ENCODE assay signal across 8 mouse cellular contexts in the genomic region with DNA sequence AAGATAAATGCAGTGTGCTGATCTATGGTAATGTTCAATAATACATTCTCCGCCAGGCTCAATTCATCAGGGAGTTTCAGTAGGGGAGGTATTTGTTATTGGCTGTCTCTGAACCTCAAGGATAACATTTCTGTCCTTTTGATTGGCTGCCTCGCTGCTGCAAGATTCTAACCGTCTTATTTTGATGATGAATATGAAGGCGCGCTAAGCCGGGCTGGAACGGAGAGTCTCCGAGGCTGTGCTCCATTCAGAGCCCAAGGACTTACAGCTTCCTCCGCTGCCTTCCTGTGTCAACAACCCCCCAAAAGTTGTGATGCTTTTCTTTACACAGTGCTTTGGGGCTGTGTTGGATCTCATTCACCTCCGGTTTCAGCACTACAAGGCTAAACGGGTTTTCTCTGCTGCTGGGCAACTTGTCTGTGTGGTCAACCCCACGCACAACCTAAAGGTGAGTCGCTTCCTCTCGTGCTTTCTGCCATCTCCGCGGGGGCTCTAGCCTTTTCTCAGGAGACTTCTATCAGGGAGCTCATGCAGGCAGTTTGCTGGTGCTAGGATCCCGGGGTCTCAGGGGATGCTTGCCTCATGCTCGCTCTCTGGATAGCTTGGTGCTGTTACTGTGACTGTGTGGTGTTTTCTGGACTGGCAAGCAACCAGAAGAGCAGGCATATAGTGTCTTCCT. TPM values are rescaled to one million over a fixed set of nuclear protein-coding genes. Genes with fewer than 3 reads are reported as not detected.
DNase-seq lines count a peak whose midpoint lies in the region; ATAC-seq and TF ChIP-seq lines count a peak whose summit lies in the region.

A gene (plus strand): TSS at position 240 of the 679 bp plus-strand sequence.

- H3K36me3 ChIP-seq in liver, adult 2 months (ENCODE audit: control insufficient read depth, insufficient read depth, low read length): no peaks in the 10 kb centered on the region
- no peaks in the 10 kb centered on the region for H3K36me3 ChIP-seq in midbrain, embryonic 15.5 days (replicated peaks)

- 0 out of 2 replicates have a peak, but pooled peaks cover 6% of the 10 kb centered on the region for H3K27me3 ChIP-seq in liver, adult 2 months (ENCODE audit: control insufficient read depth, insufficient read depth, low read length)
- no peaks in the 10 kb centered on the region for H3K27me3 ChIP-seq in cerebellum, adult 2 months (ENCODE audit: control insufficient read depth, insufficient read depth, low read length)
- H3K27me3 ChIP-seq in midbrain, embryonic 15.5 days (replicated peaks): no peaks in the 10 kb centered on the region

- no peaks in the 10 kb centered on the region for H3K9me3 ChIP-seq in midbrain, embryonic 15.5 days

- DNase-seq in liver, adult 2 months (ENCODE audit: extremely low read depth, low read depth, low spot score): no peak
- DNase-seq in liver: no peak
- peak; percentile 52 to 57 for DNase-seq in cerebellum, adult 2 months
- peak; percentile 56 to 62 for DNase-seq in layer of hippocampus, postnatal 36 days
- peak; percentile 17 for DNase-seq in thymus, postnatal 4 days
- no peak for DNase-seq in gastrocnemius, postnatal 36 days

- no peak within 1 kb of the TSS for H3K27ac ChIP-seq in liver, adult 2 months (replicated peaks; ENCODE audit: insufficient read depth, low read depth, low read length)
- H3K27ac ChIP-seq in cerebellum, adult 2 months (ENCODE audit: insufficient read depth, low read length): no peak within 1 kb of the TSS
- H3K27ac ChIP-seq in midbrain, embryonic 15.5 days: peak within 1 kb of the TSS; percentile 78

- intact Hi-C loops in gastrocnemius, postnatal 36 days (cut with DNase I): no loop called here

- peaks cover 4% of the 10 kb centered on the region for H3K4me1 ChIP-seq in liver, adult 2 months (ENCODE audit: control insufficient read depth, insufficient read depth, low read length)
- H3K4me1 ChIP-seq in cerebellum, adult 2 months (ENCODE audit: control insufficient read depth, insufficient read depth, low read length): peaks cover 6% of the 10 kb centered on the region
- H3K4me1 ChIP-seq in midbrain, embryonic 15.5 days: peaks cover 54% of the 10 kb centered on the region

- TF ChIP-seq POLR2A in liver, adult 2 months (IDR thresholded peaks at IDR 0.05; ENCODE audit: extremely low read depth, insufficient read depth, low read length): no peak
- no peak for TF ChIP-seq POLR2A in cerebellum, adult 2 months (IDR thresholded peaks at IDR 0.05; ENCODE audit: borderline replicate concordance, insufficient read depth, low read length)

- H3K9ac ChIP-seq in liver, adult 2 months (ENCODE audit: low read depth, low read length): no peak within 1 kb of the TSS
- H3K9ac ChIP-seq in midbrain, embryonic 15.5 days: peak within 1 kb of the TSS; percentile 50

- H3K4me2 ChIP-seq in midbrain, embryonic 15.5 days: peak within 1 kb of the TSS; percentile 89

- H3K4me3 ChIP-seq in liver, adult 2 months (ENCODE audit: insufficient read depth, low read depth, low read length): peak within 1 kb of the TSS; percentile 19; the same call in 1 of the 2 replicates
- H3K4me3 ChIP-seq in cerebellum, adult 2 months (replicated peaks; ENCODE audit: insufficient read depth, low read depth, low read length): peak within 1 kb of the TSS; percentile 78
- peak within 1 kb of the TSS; percentile 47 for H3K4me3 ChIP-seq in midbrain, embryonic 15.5 days

- H3K79me2 ChIP-seq in liver, adult 2 months (ENCODE audit: control insufficient read depth, insufficient read depth, low read length): no peaks in the 10 kb centered on the region

- no peak for TF ChIP-seq CTCF in liver, adult 2 months (IDR thresholded peaks at IDR 0.05; ENCODE audit: low read depth, low read length)
- no peak for TF ChIP-seq CTCF in cerebellum, adult 2 months (IDR thresholded peaks at IDR 0.05; ENCODE audit: borderline replicate concordance, insufficient read depth, low read depth, low read length)

- peak; percentile 56 for ATAC-seq in frontal cortex, adult (ENCODE audit: low TSS enrichment)
- peak; percentile 76 for ATAC-seq in midbrain, embryonic 15.5 days (replicated peaks)

- WGBS in liver, adult 2 months: 22% methylated on average over 18 of the region's 18 CpGs
- whole genome bisulfite sequencing in cerebellum, adult 2 months: under 1% methylated on average over 18 of the region's 18 CpGs
- WGBS in midbrain, embryonic 15.5 days: 4% methylated on average over 18 of the region's 18 CpGs

RNA-seq across cellular contexts. Expression of the gene that starts here (rescaled TPM):
- total RNA-seq in liver, adult 2 months (2014; rRNA removed): not detected in 2 replicates
- not detected in 2 replicates for polyA plus RNA-seq in liver, adult 2 months (2012; rRNA removed)
- 5.4 and 5.8 TPM in 2 replicates for polyA plus RNA-seq in cerebellum, adult 2 months (2012; rRNA removed)
- total RNA-seq in layer of hippocampus, postnatal 36 days (2021): 10 to 100 TPM in 1 of 2 experiments, 1 to 10 TPM in 1; 9.8 to 10.0 TPM
- polyA plus RNA-seq in midbrain, embryonic 15.5 days (2015; fragmentation: Nextera tagmentation; extraction: Ambion mirVana): 3.0 and 3.4 TPM in 2 replicates
- total RNA-seq in gastrocnemius, postnatal 36 days (2021): not detected

Comparison
In these comparisons a context has a peak if more than half of its experiments do, and no peak if none do; other contexts are left out.
1. RNA of the gene that starts here (total RNA-seq): 9.8 to 10.0 TPM in layer of hippocampus, postnatal 36 days; not detected in gastrocnemius, postnatal 36 days and not detected in liver, adult 2 months; every median in the first group is over 10 times any median in the second.
2. DNase-seq: peak in cerebellum, adult 2 months (2 of 2), layer of hippocampus, postnatal 36 days (2 of 2) and thymus, postnatal 4 days (single experiment); none in liver, adult 2 months (single experiment), liver (single experiment) and gastrocnemius, postnatal 36 days (0 of 2).
3. H3K4me3 ChIP-seq: peak in every context shown above with its lines; median percentile 78 in cerebellum, adult 2 months; 47 in midbrain, embryonic 15.5 days; 19 in liver, adult 2 months.